Mouse (Mus musculus): ENCODE data around the gene Fam216a. TPM values are rescaled to one million over a fixed set of nuclear protein-coding genes. Genes with fewer than 3 reads are reported as not detected.
"Not testable (repeated sequence)": the region's sequence is repeated elsewhere in the genome, so short reads cannot be mapped to it uniquely, and the experiment has no call there.

The Fam216a gene
- 10 to 100 TPM; 11.6 to 14.3 (median 12.7) TPM for total RNA-seq (2022)

- DNase-seq (ENCODE audit: low spot score) = peak; percentile 99
These were observed at the start of gene Fam216a for GRCm38 (mm10) chr5:122372192-122372769. TSS of gene Fam216a (minus strand) at chr5:122372364.

GRCm38 (mm10) chr5:122421271-122422068, 49.3 kb upstream of the Fam216a start, which contains the start of gene Anapc7:
TSS of gene Anapc7 (plus strand) at chr5:122421693.
- DNase-seq (ENCODE audit: low spot score) = no peak

GRCm38 (mm10) chr5:122420676-122421075, 48.5 kb upstream of the Fam216a start:
- not testable (repeated sequence) for DNase-seq (ENCODE audit: low spot score)

GRCm38 (mm10) chr5:122415465-122415864, 43.3 kb upstream of the Fam216a start:
- DNase-seq (ENCODE audit: low spot score) = no peak

GRCm38 (mm10) chr5:122414351-122414750, 42.2 kb upstream of the Fam216a start:
- DNase-seq (ENCODE audit: low spot score) = no peak

GRCm38 (mm10) chr5:122412826-122413225, 40.7 kb upstream of the Fam216a start:
- no peak for DNase-seq (ENCODE audit: low spot score)

- no peak for DNase-seq (ENCODE audit: low spot score)
These were observed 39.7 kb upstream of the Fam216a start for GRCm38 (mm10) chr5:122411892-122412291.

GRCm38 (mm10) chr5:122409692-122410645, 37.8 kb upstream of the Fam216a start:
- DNase-seq (ENCODE audit: low spot score) = no peak

GRCm38 (mm10) chr5:122405537-122405936, 33.4 kb upstream of the Fam216a start:
- no peak for DNase-seq (ENCODE audit: low spot score)

GRCm38 (mm10) chr5:122403362-122403761, 31.2 kb upstream of the Fam216a start:
- DNase-seq (ENCODE audit: low spot score) = no peak

- peak; percentile 87 for DNase-seq (ENCODE audit: low spot score)
These were observed 30.6 kb upstream of the Fam216a start for GRCm38 (mm10) chr5:122402772-122403171.

- no peak for DNase-seq (ENCODE audit: low spot score)
These were observed 30.0 kb upstream of the Fam216a start for GRCm38 (mm10) chr5:122402160-122402559.

GRCm38 (mm10) chr5:122401303-122401640, 29.1 kb upstream of the Fam216a start:
- peak; percentile 75 for DNase-seq (ENCODE audit: low spot score)

GRCm38 (mm10) chr5:122400628-122401302, 28.6 kb upstream of the Fam216a start:
- DNase-seq (ENCODE audit: low spot score) = peak; percentile 92

- no peak for DNase-seq (ENCODE audit: low spot score)
These were observed 27.7 kb upstream of the Fam216a start for GRCm38 (mm10) chr5:122399871-122400270.

GRCm38 (mm10) chr5:122397495-122397894, 25.3 kb upstream of the Fam216a start:
- no peak for DNase-seq (ENCODE audit: low spot score)

GRCm38 (mm10) chr5:122396791-122397190, 24.6 kb upstream of the Fam216a start:
- peak; percentile 81 for DNase-seq (ENCODE audit: low spot score)

- no peak for DNase-seq (ENCODE audit: low spot score)
These were observed 21.7 kb upstream of the Fam216a start for GRCm38 (mm10) chr5:122393887-122394286.

GRCm38 (mm10) chr5:122392227-122393004, 20.3 kb upstream of the Fam216a start:
- no peak for DNase-seq (ENCODE audit: low spot score)

- DNase-seq (ENCODE audit: low spot score) = peak; percentile 89
These were observed 19.6 kb upstream of the Fam216a start, which contains the start of gene Arpc3 for GRCm38 (mm10) chr5:122391786-122392180. TSS of gene Arpc3 (plus strand) at chr5:122391878.

All from heart, adult 8-10 months (tissue).